Mouse (Mus musculus): ENCODE measurements around the gene Macrod2.

The Macrod2 gene

DNA sequence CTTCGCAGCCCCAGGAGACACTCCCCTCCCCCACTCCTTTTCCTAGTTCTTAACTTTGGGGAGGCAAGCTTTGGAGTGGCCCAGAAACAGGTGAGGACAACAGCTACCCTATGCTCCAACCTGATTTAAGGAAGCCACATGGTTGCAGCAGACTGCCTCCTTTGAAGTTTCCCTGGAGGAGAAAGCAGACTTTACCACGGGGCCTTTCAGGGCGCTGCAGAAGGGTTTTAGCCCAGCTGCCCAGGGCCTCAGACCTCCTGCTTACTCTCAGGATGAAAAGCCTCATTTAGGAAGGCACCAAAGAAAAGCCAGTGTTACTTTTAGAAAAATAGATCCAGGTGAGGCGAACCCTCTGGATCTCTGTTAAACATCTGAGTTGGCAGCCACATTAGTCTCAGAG lies 1333.9 kb downstream of the Macrod2 start:
- DNase-seq, result no peak

DNA sequence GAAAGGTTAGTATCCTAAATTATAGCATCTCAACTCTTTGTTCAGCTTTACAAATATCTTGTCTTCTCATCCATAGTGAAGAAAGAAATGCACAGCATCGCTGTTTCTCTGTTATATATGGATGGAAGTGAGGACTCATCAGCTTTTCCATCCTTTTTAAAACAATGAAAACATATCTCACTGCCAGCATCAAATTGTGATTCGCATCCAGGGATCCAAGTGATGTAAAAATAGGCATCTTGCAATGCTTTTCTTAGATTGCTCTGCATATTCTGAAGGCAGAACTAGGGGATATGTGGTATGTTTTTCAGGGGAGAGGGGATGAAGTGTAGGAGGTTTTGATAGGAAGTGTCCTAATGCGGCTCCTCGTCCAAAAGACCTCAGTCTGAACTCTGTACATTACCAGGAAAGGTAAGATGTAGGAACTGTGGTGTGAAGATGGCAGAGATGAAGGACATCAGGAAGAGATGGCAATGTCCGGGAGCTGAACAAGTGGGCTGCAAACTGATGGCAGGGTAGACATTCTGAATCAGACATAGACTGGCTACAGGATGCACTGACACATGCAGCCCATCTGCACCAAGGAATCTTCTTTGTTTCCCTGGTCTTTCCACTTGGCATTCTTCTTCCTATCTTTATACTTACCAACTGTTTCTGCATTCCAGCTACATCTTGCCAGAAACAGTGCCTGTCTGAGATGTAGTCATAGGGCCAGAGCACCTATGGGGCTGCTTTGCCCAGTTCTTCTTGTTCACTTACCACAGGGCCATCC lies 1341.8 kb downstream of the Macrod2 start:
- no peak for DNase-seq

DNA sequence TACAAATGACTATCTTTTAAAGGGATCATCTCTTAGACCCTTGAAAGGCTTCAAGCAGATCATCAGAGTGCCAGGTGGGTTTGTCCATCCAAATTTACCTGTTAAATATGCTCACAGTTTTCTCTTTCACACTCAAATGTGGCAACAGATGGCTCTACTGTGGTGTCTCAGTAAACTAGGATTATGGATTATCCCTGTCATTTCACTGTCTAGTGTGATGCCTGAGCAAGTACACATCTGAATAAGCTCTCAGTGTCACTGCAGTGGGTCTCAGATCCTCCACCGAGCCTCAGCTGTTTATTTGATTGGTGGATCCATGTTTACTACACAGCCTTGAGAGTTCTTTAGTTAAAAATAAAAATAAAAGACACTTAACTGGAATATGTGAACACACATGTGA lies 1343.6 kb downstream of the Macrod2 start:
- DNase-seq, result no peak

DNA sequence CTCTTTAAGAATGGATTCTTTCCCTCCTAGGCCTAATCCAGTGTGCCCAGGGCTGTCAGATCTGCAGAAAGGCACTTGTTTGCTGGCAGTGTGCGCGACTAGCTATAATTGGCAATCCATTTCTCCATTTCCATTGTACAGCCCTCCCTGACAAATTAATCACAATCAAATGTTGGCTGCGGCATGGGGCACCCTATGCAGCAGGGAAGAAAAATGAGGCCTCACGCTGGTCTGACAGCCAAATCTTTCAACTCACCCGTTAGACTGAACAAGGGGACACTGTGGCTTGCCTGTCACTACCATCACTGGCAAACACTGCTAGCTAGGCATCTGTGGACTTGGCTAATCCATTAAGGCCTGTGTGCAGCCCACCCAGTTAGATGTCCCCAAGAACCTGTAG lies 1345.2 kb downstream of the Macrod2 start:
- DNase-seq, result no peak

DNA sequence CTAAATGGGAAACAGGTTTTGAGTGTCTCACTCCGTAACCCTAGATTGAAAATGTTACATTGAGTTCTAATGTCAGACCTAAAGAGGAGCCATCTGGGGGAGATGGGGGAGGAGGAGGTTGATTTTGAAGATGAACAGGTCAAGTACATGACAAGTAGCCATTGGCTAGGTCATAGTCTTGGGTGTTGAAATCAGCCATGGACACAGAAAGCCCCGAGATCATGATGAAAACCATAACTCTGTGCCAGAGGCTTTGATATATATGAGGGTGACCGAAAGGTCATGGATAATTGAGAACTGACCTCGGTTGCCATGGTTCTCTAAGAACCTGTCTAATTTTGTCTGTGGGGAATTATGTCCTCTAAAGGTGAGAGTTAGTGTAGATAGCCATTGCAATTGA lies 1405.1 kb downstream of the Macrod2 start:
- DNase-seq, result no peak

DNA sequence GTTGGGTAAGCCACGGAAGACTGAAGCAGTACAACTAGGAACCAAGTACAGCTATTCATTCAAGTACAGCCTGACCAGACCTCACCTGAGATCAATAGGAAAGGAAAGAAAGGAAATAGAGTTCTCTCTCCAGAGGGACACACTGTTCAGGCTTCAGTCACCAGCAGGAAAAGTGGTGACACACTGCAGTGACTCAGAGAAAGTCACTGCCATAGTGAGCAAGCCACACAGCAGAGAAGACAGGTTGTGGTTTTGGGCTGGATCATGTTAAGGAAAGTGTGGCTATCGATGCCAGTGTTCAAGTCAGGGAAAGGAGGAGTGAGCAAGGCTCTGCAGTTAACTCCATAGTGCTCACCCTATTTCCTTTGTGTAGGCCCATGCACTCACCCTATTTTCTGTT lies 1405.8 kb downstream of the Macrod2 start:
- no peak for DNase-seq

DNA sequence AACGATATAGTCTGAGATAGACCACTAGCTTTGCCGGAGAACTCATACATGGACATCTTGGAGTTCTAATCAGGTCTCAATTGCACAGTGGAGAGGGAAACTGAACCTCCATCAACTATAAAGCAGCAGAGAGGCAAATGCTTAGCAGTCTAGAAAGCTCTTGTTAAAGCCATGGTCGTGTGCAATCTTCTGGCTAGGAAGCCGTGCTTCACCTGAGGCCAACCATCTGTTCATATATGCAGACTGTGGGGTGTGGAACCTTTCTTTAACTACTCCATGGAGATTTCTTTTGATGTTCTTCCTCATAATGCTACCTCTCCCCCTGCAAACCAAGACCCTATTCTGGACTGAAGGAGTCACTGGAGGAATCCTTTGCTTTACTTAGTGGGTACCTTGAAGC lies 1421.2 kb downstream of the Macrod2 start:
- DNase-seq, result no peak

DNA sequence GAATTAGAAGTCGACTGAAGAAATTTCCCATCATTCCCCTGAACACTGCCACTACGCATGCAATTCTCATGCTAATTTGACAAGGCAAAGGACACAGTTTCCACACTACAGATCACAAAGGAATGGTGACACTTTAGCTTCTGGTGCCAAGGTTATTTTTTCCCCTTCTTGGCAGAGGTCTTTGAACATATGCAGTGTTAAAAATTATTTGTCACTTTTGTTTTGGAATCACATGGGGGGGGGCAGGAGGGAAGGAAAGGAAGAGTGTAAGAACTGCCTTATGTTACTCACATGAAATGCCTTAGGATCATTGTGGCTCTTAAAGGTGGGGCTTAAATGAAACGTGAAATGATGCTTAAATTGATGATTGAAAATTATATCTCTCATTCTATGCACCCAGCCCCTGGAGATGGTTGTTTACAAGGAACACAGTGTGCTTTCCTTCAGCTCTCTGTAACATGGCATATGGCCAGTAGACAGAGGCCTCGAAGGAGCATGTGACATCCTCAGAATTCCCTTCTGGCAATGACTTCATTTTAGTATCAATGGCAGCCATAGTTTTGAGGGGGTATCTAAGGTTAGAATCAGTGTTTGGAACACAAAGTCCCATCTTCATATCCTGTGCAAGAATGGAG lies 1422.6 kb downstream of the Macrod2 start:
- no peak for DNase-seq

DNA sequence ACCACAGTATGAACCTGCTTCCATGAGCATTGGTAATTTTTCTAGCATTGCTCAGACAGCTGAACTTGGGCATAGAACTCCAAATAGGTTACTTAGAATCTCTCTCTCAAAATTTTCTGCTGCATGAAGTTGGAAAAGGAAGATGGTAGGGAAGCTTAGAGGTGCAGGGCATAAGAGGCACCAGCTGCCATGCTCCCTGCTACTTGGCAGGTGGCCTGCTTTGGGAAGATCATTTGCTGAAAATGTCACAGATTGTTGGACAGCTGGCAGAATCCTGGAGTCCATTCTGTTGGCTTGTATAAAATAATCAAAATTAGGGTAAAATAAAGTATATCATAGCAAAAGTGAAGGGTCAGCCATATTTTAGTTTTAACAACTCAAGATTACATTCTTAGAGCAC lies 1425.7 kb downstream of the Macrod2 start:
- DNase-seq, result no peak

DNA sequence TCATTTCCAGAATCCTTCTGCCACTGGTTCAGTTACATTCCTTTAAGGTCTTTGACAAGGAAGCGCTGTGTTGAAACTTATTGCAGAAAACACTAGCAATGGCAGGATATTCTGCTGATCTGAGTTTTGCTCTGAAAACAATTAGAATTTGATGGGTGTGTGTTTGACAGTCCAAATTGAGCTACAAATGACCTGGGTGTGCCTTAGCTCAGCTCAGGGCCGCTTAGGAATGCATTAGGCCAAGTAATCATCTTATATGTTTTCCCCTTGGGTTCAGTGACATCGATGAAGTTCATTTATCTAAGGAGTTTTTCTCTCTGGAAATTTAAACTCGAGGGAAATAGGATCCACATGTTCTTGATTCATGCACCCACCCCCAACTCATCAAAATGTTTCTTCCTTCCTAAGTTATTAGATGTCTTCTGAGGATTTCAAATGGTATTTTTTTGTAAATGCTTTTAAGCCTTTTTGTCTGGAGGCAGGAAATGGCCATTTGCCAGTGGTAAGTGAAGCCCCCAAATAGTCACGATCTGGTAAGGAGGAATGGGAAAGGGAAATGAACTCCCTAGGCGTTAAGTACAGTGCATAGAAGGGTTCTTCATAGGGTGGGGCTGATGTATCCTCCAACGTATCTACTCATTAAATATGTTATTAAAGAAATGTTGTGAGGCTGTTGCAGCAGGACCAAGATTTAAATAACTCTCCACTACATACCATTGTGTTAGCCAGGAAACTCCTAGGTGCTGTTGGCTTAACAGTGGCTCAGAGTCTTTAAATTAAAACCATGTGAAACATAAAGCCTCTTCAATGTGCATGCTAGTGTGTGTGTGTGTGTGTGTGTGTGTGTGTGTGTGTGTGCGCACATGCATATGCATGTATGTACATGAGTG lies 1430.7 kb downstream of the Macrod2 start:
- DNase-seq, result no peak

DNA sequence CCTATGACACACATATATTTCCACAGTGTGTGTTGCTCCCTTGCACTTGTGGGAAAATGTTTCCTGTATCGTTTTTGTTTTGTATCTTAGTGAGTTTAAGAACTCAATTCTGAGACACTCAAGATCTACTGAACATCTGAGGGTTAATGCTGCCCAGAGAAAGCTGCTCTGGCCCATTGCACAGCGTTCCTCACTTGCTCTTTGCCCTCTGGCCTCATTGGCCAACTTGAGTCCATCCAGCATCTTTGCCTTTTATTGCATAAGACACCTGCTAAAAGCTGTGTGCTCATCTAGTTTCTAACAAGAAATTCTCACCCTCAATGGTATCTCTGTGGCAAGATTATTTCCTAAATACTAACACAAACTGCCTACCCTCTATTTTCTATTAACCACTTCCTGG lies 1435.4 kb downstream of the Macrod2 start:
- DNase-seq, result no peak

DNA sequence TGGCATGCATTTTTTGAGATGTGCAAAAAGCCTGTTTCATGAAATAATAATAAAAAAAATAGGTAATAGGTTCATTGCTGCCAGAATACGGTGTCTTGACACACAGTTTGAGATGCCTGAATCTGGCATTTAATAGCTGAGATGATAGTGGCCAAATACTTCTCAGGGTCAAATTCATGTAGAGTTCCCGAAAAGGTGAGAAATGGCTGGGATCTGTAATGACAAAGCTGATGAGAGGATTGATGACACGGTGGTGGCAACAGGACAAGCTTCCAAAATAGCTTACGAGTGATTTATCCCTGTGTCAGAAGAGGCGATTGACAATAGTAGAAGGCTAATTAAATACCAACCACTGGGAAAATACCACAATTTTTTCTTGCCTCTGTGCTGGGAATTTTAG lies 1436.4 kb downstream of the Macrod2 start:
- DNase-seq, result no peak

DNA sequence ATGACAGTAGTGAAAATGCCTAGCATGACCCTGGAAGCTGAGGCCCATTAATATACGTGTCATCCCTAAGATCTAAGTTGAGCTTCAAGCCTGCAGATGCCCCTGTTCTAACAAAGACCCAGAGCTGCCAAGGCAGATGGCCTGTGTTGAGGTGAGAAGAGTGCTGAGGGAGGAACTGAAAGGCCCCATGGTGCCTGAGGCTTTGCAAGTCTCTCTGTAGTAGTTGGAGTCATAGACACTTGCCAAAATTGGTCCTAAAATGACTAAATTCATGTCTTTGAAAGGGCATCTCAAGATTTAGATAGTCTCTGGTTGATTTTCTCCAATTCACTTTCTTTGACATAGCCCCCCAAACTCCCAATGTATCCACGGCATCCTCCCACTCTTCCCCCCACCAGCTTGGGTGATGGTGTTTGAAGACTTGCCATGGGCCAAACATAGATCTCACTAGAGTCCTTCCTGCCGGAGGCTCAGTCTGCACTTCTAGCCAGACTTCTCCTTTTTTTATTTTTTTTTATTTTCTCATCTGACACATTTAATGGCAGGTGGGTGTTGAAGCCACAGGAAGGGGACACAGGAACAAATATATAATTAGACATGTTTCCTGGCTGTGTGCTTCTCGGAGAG lies 1439.2 kb downstream of the Macrod2 start:
- no peak for DNase-seq

DNA sequence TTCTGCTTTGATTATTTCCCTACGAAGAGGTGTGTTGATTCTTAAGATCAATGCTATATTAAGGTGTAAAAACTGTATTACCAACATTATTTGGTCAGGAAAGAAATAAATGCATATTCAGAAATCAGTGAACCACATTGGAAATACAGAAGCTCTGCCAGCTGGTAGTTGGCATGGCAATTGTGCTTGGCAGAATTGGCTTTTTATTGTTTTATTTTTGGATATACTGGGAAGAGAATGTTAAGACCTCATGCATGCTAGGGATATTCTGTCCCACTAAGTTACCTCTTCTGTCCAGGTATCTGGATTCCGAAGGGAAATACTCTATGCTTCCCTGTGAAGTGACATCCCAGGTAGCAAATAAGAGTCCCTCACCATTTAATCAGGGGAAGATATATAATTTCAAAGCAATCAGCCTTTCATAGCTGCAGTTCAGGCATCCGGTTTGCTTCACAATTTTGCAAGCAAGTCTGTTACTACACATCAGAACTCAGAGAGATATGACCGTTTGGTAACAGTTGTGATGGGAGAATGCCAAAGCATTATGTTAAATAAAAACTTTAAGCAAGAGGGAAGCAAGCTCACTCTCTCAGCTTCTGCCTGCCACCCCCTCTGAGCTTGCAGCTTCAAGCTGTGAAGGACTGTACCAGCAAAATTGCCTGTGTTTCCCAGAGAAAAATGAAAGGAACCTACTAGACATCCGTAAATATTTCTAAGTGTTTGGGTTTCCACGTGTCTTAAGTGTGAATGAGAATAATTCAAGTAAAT lies 1449.5 kb downstream of the Macrod2 start:
- no peak for DNase-seq

DNA sequence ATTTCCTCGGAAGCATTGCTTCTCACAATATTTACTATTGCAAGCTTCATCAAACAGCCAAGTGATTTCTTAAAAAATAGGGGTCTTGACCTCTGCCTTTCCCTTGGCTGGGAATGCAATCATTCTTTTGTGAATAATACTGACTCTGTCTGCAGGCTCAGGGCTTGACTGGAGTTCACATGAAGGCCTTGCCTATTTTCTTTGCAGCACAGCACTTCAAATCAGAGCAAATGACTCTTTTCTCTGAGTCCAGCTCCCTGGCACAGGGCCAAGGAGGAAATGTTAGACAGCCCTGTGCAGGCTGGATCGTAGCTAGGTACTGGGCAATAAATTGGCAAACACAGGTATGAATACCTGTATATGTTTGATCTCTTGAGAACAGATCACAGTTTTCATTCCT lies 1464.1 kb downstream of the Macrod2 start:
- DNase-seq, result peak; percentile 5 to 25

DNA sequence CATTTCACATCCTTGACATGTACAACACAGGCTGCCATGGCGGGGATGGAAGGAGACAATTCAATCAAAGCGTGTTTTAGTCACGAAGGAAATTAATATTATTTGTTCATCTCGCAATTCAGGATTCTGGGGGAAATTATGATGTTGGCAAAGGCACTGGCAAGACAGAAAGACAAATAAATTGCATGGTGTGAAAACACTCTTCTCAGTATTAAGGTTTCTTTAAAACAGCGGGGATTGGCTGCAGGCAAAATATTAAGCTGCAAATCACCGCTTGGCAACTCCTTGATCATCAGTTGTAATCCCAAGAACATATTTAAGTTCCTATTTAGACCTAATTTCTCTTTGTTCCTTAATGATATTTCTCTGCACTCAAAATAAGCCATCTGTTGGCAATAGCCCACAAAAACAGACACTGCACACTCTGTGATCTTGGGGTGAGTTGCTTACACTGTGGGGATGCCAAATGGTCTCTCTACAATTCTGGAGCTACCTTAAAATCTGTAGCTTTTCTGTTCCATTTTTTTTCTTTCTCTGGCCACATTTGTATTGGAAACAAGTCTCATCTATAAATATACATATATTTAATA lies 1466.7 kb downstream of the Macrod2 start:
- no peak for DNase-seq

DNA sequence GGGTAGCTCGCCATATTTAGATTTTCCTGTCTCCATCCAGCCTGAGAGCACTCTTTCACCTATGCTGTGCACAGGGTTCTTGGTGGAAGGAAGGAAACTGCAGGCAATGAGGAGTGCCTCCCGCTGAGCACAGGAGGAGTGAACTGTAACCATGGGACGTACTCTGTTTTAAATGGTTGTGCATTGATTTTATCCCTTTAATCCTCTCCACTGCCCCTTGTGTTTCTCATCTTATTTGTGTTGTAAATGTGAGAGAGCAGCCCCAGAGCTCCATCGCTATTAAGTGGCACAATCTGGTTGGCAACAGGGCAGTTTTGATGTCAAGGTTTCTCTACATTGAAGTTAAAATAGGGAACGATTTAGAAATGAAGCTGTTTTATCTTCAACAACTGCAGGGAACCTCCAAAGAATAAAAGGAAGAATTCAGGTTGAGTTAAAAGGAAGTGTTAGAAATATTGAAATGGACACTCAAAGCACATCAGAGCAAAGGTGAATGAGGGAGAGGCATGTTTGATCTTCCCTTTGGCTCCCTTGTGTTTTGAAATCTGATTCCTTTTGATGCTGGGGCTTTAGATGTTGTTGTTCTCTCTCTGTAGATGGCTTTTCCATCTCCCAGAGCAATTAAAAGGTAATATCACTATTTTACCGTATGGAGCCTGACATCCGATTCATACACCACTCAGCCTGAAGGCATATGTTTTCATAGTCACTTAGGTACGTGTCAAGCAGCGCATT lies 1467.6 kb downstream of the Macrod2 start:
- DNase-seq, result no peak

DNA sequence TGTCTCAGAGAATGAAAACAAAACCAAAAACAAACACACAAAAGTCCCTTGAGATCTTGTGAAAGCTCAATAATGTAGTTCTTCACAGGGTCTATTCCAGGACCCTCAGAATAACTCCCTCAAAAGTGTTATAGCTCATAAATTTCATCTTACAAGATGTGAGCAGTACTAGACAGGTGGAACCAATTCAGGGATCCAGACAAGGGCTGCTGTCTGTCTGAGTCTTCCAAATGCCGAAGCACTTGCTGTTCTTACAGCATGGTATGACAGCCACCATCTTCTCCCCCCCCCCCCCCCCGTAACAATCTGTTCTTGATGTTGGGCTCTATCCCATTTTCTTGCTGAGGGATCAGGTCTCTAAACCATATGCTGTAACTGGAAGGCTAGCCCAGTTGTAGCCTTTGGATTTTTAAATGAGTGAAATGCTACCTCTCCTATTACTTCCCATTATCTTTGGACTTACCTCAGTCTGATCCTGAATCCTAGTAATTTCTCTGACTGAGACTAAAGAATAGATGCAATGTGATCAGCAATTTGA lies 1468.6 kb downstream of the Macrod2 start:
- no peak for DNase-seq

DNA sequence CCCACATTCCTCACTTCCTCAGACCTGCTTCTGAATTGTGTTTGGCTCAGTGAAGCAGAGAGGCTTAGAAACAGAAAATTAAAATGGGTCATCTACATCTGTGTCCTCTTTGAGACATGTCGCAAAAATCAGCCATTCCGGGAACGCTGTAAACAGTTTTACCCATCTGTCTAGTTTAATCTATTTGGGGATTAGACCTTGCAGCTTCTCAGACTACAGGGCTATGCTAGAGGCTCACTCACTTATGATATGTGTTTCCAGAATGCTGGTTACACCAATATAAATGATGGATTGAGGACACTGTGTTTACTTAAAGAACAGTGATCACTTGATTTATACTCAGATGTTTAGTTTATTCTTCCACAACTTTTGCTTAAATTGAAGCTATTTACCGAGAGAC lies 1475.8 kb downstream of the Macrod2 start:
- no peak for DNase-seq

DNA sequence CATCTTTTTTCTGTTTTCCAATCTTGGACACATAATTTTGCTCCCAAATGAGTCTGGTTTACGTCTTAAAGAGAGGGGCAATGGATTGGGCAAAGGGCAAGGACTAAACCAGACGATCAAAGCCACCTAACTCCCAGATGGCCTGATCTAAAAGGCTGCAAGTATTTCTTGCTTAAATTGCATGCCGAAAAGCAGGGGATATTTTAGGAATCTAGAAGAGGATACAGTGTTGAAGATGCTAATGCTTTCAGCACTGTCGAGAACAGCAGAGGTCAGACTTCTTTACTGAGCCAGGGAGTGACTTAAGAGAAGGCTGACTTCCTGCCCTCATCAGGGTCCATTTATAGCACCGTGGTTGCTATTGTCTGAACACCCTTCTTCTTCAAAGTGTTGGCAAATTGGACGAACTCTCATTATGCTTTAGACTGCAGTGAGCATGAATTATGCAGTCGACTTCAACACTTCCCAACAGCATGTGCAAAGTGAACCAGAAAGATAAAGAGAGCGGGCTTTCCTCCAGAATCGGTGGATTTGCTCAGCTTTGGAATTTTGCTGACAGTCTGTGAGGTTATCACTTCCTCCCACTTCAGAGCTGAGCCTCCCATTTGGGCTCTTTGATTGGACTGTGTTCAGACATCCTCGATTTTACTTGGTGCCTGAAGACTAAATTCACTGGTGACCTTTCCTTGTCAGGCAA lies 1481.2 kb downstream of the Macrod2 start:
- DNase-seq, result no peak

All from lung, postnatal 4 days (tissue).